Mouse (Mus musculus): ENCODE measurements around the gene Polr1b. TPM values are rescaled to one million over a fixed set of nuclear protein-coding genes. Genes with fewer than 3 reads are reported as not detected.

Polr1b gene
- total RNA-seq (2021) = 10 to 100 TPM; 31.2 to 35.0 TPM

GRCm38 (mm10) chr2:129100784-129101310 lies at the start of gene Polr1b:
Gene Polr1b (plus strand): TSS chr2:129100995.
- DNase-seq = peak; percentile 90
- intact Hi-C loops (cut with DNase I) = loop anchor here (10.0 kb wide), 1 partner anchor 256 kb away; no protein-coding TSS in a partner anchor

GRCm38 (mm10) chr2:129052451-129052983 lies 48.3 kb upstream of the Polr1b start:
- intact Hi-C loops (cut with DNase I) = loop anchor here (5.0 kb wide), 1 partner anchor 575 kb away; no protein-coding TSS in a partner anchor
- DNase-seq = no peak

GRCm38 (mm10) chr2:129055741-129056140 lies 45.1 kb upstream of the Polr1b start:
- DNase-seq = no peak
- intact Hi-C loops (cut with DNase I) = no loop called here

GRCm38 (mm10) chr2:129056597-129056996 lies 44.2 kb upstream of the Polr1b start:
- intact Hi-C loops (cut with DNase I) = no loop called here
- DNase-seq = no peak

- intact Hi-C loops (cut with DNase I) = no loop called here
- no peak for DNase-seq
These were observed 43.5 kb upstream of the Polr1b start for GRCm38 (mm10) chr2:129057256-129057655.

GRCm38 (mm10) chr2:129057920-129058361 lies 42.9 kb upstream of the Polr1b start:
- intact Hi-C loops (cut with DNase I) = no loop called here
- no peak for DNase-seq

- intact Hi-C loops (cut with DNase I) = loop anchor here (10.0 kb wide), 1 partner anchor 117 kb away; the partner anchor contains the start of gene Zc3h8
- DNase-seq = no peak
These were observed 39.2 kb upstream of the Polr1b start for GRCm38 (mm10) chr2:129061456-129062059.

- intact Hi-C loops (cut with DNase I) = loop anchor here (10.0 kb wide), 1 partner anchor 121 kb away; the partner anchor contains the start of gene Zc3h8
- DNase-seq = peak; percentile 86
These were observed 35.1 kb upstream of the Polr1b start, which contains the start of gene Ttl for GRCm38 (mm10) chr2:129065437-129066282. Gene Ttl (plus strand): TSS chr2:129065942.

GRCm38 (mm10) chr2:129066326-129066725 lies 34.5 kb upstream of the Polr1b start:
- intact Hi-C loops (cut with DNase I) = loop anchor here (10.0 kb wide), 1 partner anchor 122 kb away; the partner anchor contains the start of gene Zc3h8
- DNase-seq = peak; percentile 41

GRCm38 (mm10) chr2:129070296-129070695 lies 30.5 kb upstream of the Polr1b start:
- intact Hi-C loops (cut with DNase I) = no loop called here
- no peak for DNase-seq

- intact Hi-C loops (cut with DNase I) = no loop called here
- peak; percentile 25 for DNase-seq
These were observed 22.5 kb upstream of the Polr1b start for GRCm38 (mm10) chr2:129078313-129078712.

GRCm38 (mm10) chr2:129079194-129079593 lies 21.6 kb upstream of the Polr1b start:
- DNase-seq = no peak
- intact Hi-C loops (cut with DNase I) = no loop called here

- intact Hi-C loops (cut with DNase I) = no loop called here
- DNase-seq = no peak
These were observed 19.7 kb upstream of the Polr1b start for GRCm38 (mm10) chr2:129081097-129081496.

- DNase-seq = no peak
- intact Hi-C loops (cut with DNase I) = no loop called here
These were observed 17.3 kb upstream of the Polr1b start for GRCm38 (mm10) chr2:129083514-129083913.

- DNase-seq = no peak
- intact Hi-C loops (cut with DNase I) = no loop called here
These were observed 15.8 kb upstream of the Polr1b start for GRCm38 (mm10) chr2:129084959-129085358.

- intact Hi-C loops (cut with DNase I) = no loop called here
These were observed 13.3 kb upstream of the Polr1b start for GRCm38 (mm10) chr2:129087520-129087919.

GRCm38 (mm10) chr2:129090370-129090769 lies 10.4 kb upstream of the Polr1b start:
- intact Hi-C loops (cut with DNase I) = no loop called here
- no peak for DNase-seq

More at GRCm38 (mm10) chr2:129087520-129087919, 13.3 kb upstream of the Polr1b start:
- DNase-seq = no peak

GRCm38 (mm10) chr2:129092810-129093209 lies 8.0 kb upstream of the Polr1b start:
- DNase-seq = no peak
- intact Hi-C loops (cut with DNase I) = no loop called here

GRCm38 (mm10) chr2:129093926-129094724 lies 6.7 kb upstream of the Polr1b start:
- no peak for DNase-seq
- intact Hi-C loops (cut with DNase I) = no loop called here

GRCm38 (mm10) chr2:129112924-129113323 lies 12.1 kb downstream of the Polr1b start:
- no peak for DNase-seq
- intact Hi-C loops (cut with DNase I) = no loop called here

Measured in left cerebral cortex, postnatal 4 days (tissue).